Mouse (Mus musculus) hindbrain, embryonic 12.5 days (tissue): Measurements from ENCODE around the gene Sorbs1. TPM values are rescaled to one million over a fixed set of nuclear protein-coding genes. Genes with fewer than 3 reads are reported as not detected.

Experiments
- ATAC-seq: fragments of 200-750 bp; cut with Nextera tagmentation; 2 replicates; pipeline ENCODE4 v1.8.0; 2017; ENCODE audit warnings: moderate TSS enrichment; ENCODE audit not compliant: low FRiP score
- H3K27ac ChIP-seq: fragments of 300-500 bp; sonication (generic); 2 replicates; pipeline ENCODE4 v1.5.1; 2016; ENCODE audit warnings: mild to moderate bottlenecking
- H3K27me3 ChIP-seq: fragments of 300-500 bp; sonication (generic); 2 replicates; pipeline ENCODE4 v1.6.1; 2016; ENCODE audit warnings: mild to moderate bottlenecking
- H3K36me3 ChIP-seq: fragments of 300-500 bp; sonication (generic); 2 replicates; pipeline ENCODE4 v1.6.1; 2016; ENCODE audit warnings: mild to moderate bottlenecking
- H3K4me1 ChIP-seq: fragments of 300-500 bp; sonication (generic); 2 replicates; pipeline ENCODE4 v1.6.1; 2016
- H3K4me2 ChIP-seq: fragments of 300-500 bp; sonication (generic); replicated peaks from 2 replicates; pipeline ENCODE4 v1.6.1; 2016; ENCODE audit warnings: mild to moderate bottlenecking
- H3K4me3 ChIP-seq: fragments of 300-500 bp; sonication (generic); 2 replicates; pipeline ENCODE4 v1.5.1; 2016; ENCODE audit warnings: mild to moderate bottlenecking
- H3K9ac ChIP-seq: fragments of 300-500 bp; sonication (generic); 2 replicates; pipeline ENCODE4 v1.6.1; 2016; ENCODE audit warnings: mild to moderate bottlenecking, moderate library complexity
- H3K9me3 ChIP-seq: fragments of 300-500 bp; sonication (generic); replicated peaks from 2 replicates; pipeline ENCODE4 v1.6.1; 2016; ENCODE audit warnings: mild to moderate bottlenecking
- WGBS: fragments of 180-500 bp; shearing (Covaris S2); methylation state at CpG from one replicate; pipeline ENCODE4 v1.1.7; 2016; 5-methylcytosine and 5-hydroxymethylcytosine counted together
- polyA plus RNA-seq: library from polyadenylated mRNA; unstranded; fragments of >200 nt; fragmentation: Nextera tagmentation; extraction: Ambion mirVana; gene quantifications from 2 replicates; pipeline ENCODE4 v1.2.1, GENCODE M21; 2016

Sorbs1 gene
- polyA plus RNA-seq, 1 experiment from 2014 or later, result 106 TPM

DNA sequence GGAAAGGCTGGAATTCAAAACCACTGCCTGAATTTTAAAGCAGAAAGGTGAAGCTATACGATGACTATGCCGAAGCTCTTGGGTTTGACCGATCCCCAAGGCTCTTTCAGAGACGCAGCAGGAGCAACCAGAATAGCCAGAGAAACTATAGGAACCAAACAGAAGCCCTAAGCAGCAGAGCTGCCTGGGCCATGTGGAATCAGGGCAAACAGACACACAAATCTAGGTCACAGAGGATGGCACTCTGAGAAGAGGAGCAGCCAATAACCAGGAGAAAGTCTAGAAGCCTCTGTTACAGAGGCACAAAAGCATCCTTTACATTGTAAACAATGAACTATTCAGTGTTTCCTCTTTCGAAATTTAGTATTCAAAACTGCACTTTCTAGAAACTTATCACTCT, 140.9 kb downstream of the Sorbs1 start:
- H3K27me3 ChIP-seq, result no peaks in the 10 kb centered on the region

DNA sequence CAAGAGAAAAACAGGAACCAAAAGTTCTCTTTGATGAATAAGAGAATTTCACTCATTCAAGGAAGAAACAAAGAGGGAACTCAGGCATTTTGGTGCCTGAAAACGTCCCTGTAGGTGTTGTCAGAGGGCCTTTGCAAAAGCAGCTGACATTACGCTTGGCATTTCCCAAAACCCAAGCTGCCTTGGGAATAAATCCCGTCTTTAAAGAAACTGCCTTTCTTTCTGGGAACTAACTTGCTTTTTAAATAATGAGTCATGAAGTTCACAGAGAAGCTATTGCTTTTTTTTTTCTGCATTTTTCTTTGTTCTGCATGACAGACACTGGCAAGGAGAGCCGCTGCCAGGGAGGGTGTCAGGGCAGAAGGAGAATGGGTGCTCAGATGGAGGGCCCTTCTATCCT, 141.7 kb downstream of the Sorbs1 start:
- H3K27ac ChIP-seq, result no peak overlapping the region
- no peak overlapping the region for H3K9ac ChIP-seq
- H3K9me3 ChIP-seq, result no peaks in the 10 kb centered on the region
- no peak overlapping the region for H3K4me3 ChIP-seq
- no peaks in the 10 kb centered on the region for H3K27me3 ChIP-seq
- no peak for ATAC-seq
- WGBS, result 51% methylated on average over 4 of the region's 4 CpGs
- H3K4me2 ChIP-seq, result no peak overlapping the region
- H3K4me1 ChIP-seq, result 0 out of 2 replicates have a peak, but pooled peaks cover 3% of the 10 kb centered on the region
- H3K36me3 ChIP-seq, result peaks cover 17% of the 10 kb centered on the region; the same call in 1 of the 2 replicates

More for the DNA sequence above, 140.9 kb downstream of the Sorbs1 start:
- Histone ChIP-seq H3K4me3 (no peak overlapping the region), H3K9ac (no peak overlapping the region), H3K36me3 (peaks cover 17% of the 10 kb centered on the region; the same call in 1 of the 2 replicates), H3K9me3 (no peaks in the 10 kb centered on the region), H3K4me1 (0 out of 2 replicates have a peak, but pooled peaks cover 3% of the 10 kb centered on the region), H3K4me2 (no peak overlapping the region), H3K27ac (no peak overlapping the region)
- no peak for ATAC-seq
- WGBS, result 92% methylated on average over 5 of the region's 5 CpGs

DNA sequence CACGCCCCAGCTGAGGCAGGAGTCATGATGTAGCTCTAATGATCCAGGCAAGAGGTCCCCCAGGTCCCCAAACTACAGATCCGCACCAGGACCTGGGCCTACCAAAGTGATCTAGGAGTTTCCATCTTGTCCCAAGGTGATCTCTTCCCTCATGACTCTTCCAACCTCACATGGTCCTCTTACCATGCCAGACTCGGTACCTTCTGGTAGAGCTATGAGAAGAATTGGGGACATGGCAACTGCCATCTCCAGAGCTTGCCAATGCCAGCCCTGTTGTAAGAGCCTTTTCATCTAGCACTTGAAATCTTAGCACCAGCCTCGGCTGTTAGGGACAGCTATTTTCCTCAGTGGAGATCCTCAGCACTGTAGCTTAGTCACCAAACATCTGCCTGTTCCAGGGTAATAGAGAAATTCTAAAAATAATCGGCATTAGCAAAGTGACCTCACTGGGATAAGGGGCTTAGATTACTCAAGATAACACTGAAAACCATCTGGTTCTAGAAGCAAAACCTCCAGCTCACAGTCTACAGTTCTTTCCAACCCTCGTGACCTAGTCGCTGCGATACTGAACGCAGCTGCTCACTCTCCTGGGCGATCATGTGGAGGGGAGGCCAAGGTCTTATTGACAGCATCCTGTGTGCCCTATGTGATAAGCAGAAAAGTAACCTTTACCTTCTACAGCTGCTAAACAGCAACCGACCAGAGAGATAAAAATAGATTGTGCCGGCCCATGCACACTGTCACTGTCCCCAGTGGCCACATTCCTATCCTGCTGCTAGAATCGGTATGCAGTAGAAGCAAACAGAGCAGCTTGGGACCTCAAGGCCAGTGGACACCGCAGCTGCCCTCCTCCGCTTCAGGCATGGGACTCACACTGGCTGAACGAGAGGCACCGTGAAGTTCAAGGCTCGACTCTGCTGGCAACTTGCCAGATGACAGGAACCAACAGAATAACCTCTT, 143.4 kb downstream of the Sorbs1 start:
- no peak overlapping the region for H3K4me3 ChIP-seq
- no peaks in the 10 kb centered on the region for H3K9me3 ChIP-seq
- ATAC-seq, result no peak
- no peak overlapping the region for H3K4me2 ChIP-seq
- no peak overlapping the region for H3K27ac ChIP-seq
- 0 out of 2 replicates have a peak, but pooled peaks cover 11% of the 10 kb centered on the region for H3K36me3 ChIP-seq
- WGBS, result 70% methylated on average over 18 of the region's 18 CpGs
- H3K4me1 ChIP-seq, result peaks cover 14% of the 10 kb centered on the region
- no peak overlapping the region for H3K9ac ChIP-seq
- H3K27me3 ChIP-seq, result no peaks in the 10 kb centered on the region

DNA sequence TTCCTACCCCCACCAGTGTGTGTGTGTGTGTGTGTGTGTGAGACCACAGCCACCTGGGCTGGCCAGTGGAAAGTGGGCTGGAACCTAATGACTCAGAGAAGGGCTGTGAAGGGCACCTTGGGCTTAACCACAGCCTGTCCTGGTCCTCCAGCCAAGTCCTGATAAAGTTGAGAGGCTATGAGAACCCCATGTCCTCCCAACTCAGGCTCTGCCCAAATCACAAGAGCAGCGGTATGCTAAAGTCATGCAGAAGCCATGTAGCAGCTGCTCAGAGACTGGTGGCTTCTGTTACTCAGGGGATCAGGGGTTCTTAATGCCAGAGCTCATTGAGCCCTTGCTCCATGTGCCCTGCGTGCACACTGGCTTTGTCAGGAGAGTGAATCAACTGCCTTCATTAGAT, 145.1 kb downstream of the Sorbs1 start:
- H3K9me3 ChIP-seq, result no peaks in the 10 kb centered on the region
- H3K4me1 ChIP-seq, result peaks cover 15% of the 10 kb centered on the region
- ATAC-seq, result no peak
- no peak overlapping the region for H3K4me3 ChIP-seq
- 100% methylated on average over 2 of the region's 2 CpGs for WGBS
- no peak overlapping the region for H3K4me2 ChIP-seq
- H3K27me3 ChIP-seq, result no peaks in the 10 kb centered on the region
- peaks cover 27% of the 10 kb centered on the region for H3K36me3 ChIP-seq
- no peak overlapping the region for H3K9ac ChIP-seq
- H3K27ac ChIP-seq, result no peak overlapping the region

DNA sequence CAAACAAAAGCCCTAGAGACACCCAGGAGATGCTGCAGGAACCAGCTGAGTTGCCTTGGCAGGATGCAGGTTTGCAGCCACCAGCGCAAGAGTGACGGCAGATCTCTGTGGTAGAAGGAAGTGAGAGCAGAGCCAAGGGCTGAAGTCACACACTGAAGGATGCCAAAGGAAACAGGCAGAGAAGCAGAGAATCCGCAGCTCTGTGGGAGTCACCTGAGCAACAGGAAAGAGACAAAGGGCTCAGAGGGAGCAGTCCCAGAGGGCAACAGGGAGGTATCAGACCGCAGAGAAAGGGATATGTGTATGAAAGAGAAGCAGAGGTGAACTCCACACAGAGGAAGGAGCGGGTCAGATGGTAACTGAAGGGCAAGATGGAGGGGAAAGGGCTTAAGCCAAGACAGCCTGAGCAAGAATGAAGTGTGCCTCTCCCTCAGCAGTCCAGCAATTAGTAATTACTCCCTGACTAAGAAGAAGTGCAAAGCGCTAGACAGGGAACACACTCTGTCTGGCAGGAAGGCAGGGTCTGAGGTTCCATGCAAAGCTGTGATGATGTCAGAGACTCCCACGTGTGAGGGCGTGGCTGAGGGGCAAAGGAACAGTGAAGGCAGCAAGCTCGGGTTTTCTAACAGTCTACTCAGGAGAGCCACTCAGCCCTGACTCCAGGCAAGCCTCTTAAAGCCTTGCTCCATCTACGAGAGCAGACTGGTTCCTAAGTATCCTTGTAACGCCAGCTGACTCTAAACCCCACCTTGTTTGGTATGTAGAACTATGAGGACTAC, 147.2 kb downstream of the Sorbs1 start:
- ATAC-seq, result no peak

GRCm38 (mm10) chr19:40365137-40365536, 148.4 kb downstream of the Sorbs1 start:
- no peak overlapping the region for H3K4me2 ChIP-seq
- 83% methylated on average over 5 of the region's 5 CpGs for WGBS
- H3K4me1 ChIP-seq, result peaks cover 11% of the 10 kb centered on the region
- peaks cover 37% of the 10 kb centered on the region for H3K36me3 ChIP-seq
- H3K9ac ChIP-seq, result no peak overlapping the region
- H3K27ac ChIP-seq, result no peak overlapping the region
- no peaks in the 10 kb centered on the region for H3K27me3 ChIP-seq
- H3K9me3 ChIP-seq, result no peaks in the 10 kb centered on the region
- no peak overlapping the region for H3K4me3 ChIP-seq
- ATAC-seq, result no peak

More for the DNA sequence above, 147.2 kb downstream of the Sorbs1 start:
- no peak overlapping the region for H3K4me3 ChIP-seq
- no peak overlapping the region for H3K9ac ChIP-seq
- H3K36me3 ChIP-seq, result peaks cover 37% of the 10 kb centered on the region
- WGBS, result 39% methylated on average over 11 of the region's 11 CpGs
- peaks cover 15% of the 10 kb centered on the region for H3K4me1 ChIP-seq
- H3K27me3 ChIP-seq, result no peaks in the 10 kb centered on the region
- H3K4me2 ChIP-seq, result no peak overlapping the region
- no peak overlapping the region for H3K27ac ChIP-seq
- no peaks in the 10 kb centered on the region for H3K9me3 ChIP-seq

GRCm38 (mm10) chr19:40363447-40363846, 150.1 kb downstream of the Sorbs1 start:
- ATAC-seq, result no peak
- Histone ChIP-seq H3K27ac (no peak overlapping the region), H3K4me1 (peaks cover 11% of the 10 kb centered on the region), H3K36me3 (peaks cover 26% of the 10 kb centered on the region), H3K27me3 (no peaks in the 10 kb centered on the region), H3K9me3 (no peaks in the 10 kb centered on the region), H3K4me3 (no peak overlapping the region), H3K4me2 (no peak overlapping the region), H3K9ac (no peak overlapping the region)
- WGBS, result 93% methylated on average over 5 of the region's 5 CpGs

DNA sequence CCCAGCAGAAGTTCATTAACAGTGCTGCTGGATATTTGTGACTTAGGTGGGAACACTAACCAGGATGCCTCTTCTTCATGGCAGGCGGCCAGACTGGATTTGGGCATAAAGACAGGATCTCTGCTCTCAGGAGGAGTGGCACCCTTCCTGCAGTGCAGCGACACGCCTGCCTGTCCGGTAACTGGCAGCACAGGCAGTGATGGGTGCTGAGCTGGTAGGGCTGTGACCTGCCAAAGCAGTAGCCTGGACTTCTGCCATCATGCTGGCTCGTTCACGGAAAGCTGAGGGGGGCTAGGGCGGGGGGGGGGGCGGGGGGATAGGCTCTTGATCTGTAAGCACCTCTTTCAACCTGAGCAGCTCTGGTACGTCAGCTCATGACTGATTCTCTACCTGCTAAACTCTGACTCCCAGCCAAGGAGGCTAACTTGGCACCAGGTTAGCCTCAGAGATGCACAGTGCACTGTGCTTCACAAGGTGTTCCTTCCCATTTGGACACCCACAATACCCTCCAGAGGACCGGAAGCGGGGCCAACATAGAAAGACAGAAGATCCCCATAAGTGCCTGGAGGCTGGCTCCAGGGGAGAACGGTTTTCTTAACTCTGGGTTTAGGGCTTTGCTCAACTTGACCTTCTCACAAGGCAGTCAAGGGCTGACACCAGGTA, 151.2 kb downstream of the Sorbs1 start:
- Histone ChIP-seq H3K9ac (no peak overlapping the region), H3K4me3 (no peak overlapping the region), H3K9me3 (no peaks in the 10 kb centered on the region), H3K4me1 (peaks cover 11% of the 10 kb centered on the region), H3K4me2 (no peak overlapping the region), H3K36me3 (peaks cover 26% of the 10 kb centered on the region), H3K27ac (no peak overlapping the region), H3K27me3 (no peaks in the 10 kb centered on the region)
- 80% methylated on average over 12 of the region's 12 CpGs for whole genome bisulfite sequencing
- no peak for ATAC-seq

- H3K36me3 ChIP-seq, result peaks cover 25% of the 10 kb centered on the region
- H3K9ac ChIP-seq, result no peak overlapping the region
- no peaks in the 10 kb centered on the region for H3K27me3 ChIP-seq
- no peak overlapping the region for H3K4me3 ChIP-seq
- WGBS, result 87% methylated on average over 5 of the region's 5 CpGs
- no peaks in the 10 kb centered on the region for H3K4me1 ChIP-seq
- H3K4me2 ChIP-seq, result no peak overlapping the region
- no peaks in the 10 kb centered on the region for H3K9me3 ChIP-seq
- H3K27ac ChIP-seq, result no peak overlapping the region
- no peak for ATAC-seq
These were observed 153.7 kb downstream of the Sorbs1 start for GRCm38 (mm10) chr19:40359712-40360394.

GRCm38 (mm10) chr19:40356536-40357522, 156.8 kb downstream of the Sorbs1 start:
- 87% methylated on average over 15 of the region's 15 CpGs for WGBS

More at GRCm38 (mm10) chr19:40356536-40357522, 156.8 kb downstream of the Sorbs1 start:
- Histone ChIP-seq H3K4me3 (no peak overlapping the region), H3K9me3 (no peaks in the 10 kb centered on the region), H3K27ac (no peak overlapping the region), H3K27me3 (no peaks in the 10 kb centered on the region), H3K36me3 (0 out of 2 replicates have a peak, but pooled peaks cover 4% of the 10 kb centered on the region), H3K4me1 (no peaks in the 10 kb centered on the region), H3K9ac (no peak overlapping the region), H3K4me2 (no peak overlapping the region)
- ATAC-seq, result no peak
